Mouse (Mus musculus) frontal cortex, postnatal 10 days (tissue): ENCODE measurements at regions not wholly inside any gene's neighbourhood (a gene's known extent, or its start where the extent isn't known, plus 50 kb on each side); places are given as distances from the start of the nearest gene placed in this dataset.

Experiments used
- DNase-seq, 2 experiments: peaks; one replicate each; pipeline ENCODE4 v3.0.0; 2022; ENCODE audit warnings: low spot score in 2 of 2, mixed read lengths in 1 of 2

GRCm38 (mm10) chr15:13765411-13765810 lies 591.9 kb upstream of the Cdh6 start:
- DNase-seq: no peak

- DNase-seq: no peak
Observed at GRCm38 (mm10) chr15:13764587-13764986, 591.1 kb upstream of the Cdh6 start.

- DNase-seq: no peak
Observed at GRCm38 (mm10) chr15:13746559-13746958, 573.1 kb upstream of the Cdh6 start.

GRCm38 (mm10) chr15:13706276-13706675 lies 532.8 kb upstream of the Cdh6 start:
- no peak for DNase-seq

DNA sequence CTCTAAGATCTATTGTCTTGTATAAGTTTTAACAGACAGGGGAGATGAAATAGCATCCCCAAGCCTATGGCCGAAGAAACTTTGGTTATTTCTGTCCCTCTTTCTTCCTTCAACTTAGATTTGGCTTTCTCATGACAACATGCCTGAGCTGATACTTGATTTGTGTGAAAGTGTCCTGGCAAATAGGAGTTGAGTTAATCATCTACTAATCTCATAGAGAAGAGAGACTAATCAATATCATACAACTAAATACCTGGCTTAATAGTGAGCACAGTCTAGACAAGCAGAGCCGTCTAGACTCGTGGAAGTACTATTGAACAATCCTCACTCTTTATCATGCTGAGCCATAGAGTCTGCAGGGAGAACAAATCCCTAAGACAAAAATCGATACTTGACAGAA lies 531.7 kb upstream of the Cdh6 start:
- DNase-seq: no peak

GRCm38 (mm10) chr15:13668193-13668592 lies 494.7 kb upstream of the Cdh6 start:
- DNase-seq: no peak

DNA sequence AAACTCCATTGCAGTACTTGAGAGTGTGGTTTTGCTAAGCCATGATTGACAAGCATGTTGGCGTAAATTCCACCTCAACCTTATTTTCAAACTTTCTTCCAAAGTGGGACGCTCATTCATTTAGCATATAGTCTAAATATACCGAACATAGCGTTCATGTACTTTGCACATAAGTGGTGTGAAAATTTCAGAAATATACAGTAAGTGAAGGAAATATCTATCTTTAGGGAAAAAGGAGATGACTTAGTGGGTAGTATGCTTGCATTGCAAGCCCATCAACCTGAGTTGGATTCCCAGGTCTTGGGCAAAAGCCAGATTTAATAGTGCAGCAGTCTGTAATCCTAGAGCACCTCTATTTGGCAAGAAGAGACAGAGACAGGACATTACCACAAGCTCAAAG lies 493.8 kb upstream of the Cdh6 start:
- DNase-seq: no peak

DNA sequence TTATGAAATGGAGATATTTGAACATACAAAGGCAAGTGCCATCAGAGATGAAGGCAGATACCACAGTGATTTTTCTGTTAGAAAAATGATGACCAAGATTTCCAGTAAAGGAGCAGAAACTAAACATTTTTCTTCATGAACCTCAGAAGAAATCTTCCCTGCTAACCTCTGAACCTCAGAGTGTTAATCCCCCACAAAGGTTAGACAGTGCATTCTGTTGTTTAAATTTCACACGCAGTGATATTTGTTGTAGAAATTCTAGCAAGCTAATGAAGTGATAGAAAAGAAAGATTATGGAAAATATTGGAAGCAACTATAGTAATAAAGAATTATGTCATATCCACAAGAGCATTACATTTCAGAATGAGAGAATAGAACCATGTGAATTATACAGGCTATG lies 488.8 kb upstream of the Cdh6 start:
- no peak for DNase-seq

DNA sequence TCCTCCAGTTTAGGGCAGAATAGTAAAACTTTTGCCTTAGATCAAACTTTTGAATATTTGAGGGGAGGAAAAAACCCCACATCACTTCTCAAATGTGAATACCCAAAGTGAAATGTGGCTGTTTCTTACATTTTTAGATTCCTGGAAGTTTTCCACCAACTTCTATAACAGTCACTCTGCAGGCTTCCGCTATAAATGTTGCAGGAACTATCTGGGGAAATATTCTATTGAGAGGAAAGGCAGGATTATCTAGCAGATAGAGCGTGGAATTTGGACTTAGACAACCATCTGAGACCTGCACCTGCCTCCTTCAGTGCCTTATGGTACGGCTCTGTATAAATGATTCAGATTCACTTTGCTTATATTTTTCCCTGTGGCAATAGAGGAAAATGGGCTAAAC lies 481.6 kb upstream of the Cdh6 start:
- no peak for DNase-seq

DNA sequence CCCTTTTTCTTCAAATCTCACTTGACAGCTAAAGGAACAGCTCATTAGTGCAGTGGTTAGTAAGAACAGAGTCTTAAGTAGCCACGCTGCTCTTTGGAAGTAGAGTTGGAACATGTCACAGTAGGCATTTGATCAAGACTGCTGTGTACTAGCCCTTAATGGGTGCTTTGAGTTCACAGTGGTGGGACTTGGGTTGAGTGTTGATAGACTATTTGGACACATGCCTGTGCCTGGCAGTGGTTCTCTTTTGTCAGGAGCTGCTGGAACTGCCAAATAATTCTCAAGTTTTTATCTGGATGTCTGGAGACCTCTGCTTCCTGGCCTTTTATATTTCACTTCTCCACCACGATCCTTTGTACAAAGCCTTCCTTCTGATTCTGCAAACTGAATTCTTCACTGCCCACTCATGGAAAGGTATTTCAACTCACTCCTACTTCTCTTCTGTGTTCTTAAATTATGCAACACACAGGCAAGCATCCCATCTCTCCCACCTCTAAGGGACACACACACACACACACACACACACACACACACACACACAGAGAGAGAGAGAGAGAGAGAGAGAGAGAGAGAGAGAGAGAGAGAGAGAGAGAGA lies 462.0 kb upstream of the Cdh6 start:
- peak in 1 of 2 experiments; percentile 8 for DNase-seq

- DNase-seq: no peak
Observed at GRCm38 (mm10) chr15:13602133-13602532, 428.7 kb upstream of the Cdh6 start.

DNA sequence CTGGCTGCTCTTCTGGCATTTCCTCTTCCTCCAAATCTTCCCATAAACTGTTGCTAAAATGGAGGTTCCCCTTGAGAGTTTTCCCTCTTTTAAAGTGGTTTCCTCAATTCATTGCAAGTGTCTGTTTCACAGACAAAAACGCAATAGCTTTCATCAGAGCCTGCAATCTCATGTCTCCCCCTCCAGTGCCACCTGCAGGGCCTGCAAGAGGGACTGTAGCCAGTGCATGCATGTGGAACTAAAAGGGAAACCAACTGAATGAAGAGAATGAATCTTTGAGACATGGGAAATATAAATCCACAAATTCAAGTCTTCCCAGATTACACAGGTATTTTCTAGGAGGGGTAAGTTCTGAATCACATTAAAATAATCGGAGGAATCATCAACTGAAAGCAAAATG lies 424.4 kb upstream of the Cdh6 start:
- DNase-seq: no peak

- no peak for DNase-seq
Observed at GRCm38 (mm10) chr15:13593823-13594222, 420.3 kb upstream of the Cdh6 start.

DNA sequence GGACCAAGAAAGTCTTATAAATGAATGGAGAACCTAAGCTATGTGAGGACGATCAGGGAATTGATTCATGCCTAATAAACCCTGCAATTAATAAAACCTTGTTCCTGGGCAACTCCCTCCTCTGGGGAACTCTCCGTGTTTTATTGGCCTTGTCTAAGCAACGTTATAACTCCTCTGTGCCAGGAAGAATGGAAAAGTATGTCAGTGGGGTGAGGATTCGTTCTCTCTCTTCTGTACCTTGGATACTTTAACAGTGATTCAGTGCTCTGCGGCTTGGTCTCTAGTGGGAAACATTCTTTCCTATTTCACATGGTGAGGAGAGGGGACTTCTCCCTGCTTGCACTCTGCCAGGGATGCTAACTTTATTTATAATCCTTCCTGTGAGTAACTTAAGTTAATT lies 417.4 kb upstream of the Cdh6 start:
- DNase-seq: no peak

GRCm38 (mm10) chr15:13583300-13583699 lies 409.8 kb upstream of the Cdh6 start:
- DNase-seq: no peak

DNA sequence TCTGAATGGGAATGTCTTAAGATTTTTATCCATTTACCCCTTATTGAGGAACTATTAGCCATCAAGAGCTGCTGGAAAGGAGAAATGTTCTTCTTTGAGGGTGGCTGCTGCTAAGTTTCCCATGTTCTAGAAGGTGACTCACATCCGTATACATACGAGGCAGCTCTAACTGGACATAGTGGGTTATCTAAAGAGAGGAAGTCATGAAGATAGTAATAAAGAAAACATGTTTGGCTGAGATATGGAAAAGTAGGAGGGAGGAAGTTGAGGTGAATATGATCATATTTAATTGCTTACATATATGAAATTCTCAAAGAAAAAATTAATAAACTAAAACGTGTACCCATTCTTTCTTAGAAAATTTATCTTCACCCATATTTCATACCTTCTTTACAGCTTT lies 408.7 kb upstream of the Cdh6 start:
- DNase-seq: no peak

DNA sequence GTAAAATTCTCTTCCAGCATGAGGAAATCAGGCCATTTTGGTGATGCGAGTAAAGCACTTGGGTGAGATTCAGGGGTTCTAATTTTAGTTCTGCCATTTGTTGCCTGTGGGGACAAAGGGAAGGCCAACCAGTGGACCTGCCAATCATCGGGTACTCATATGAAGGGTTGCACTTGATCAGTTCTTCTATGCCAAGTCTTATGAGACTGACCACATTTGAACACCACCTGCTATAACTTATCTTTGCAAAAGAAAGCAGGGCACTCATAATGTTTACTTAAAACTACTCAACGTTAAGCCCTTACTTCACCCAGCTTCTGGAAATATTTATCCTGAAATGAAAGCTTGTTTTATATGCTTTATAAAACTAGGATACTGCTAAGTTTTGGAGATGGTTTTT lies 400.1 kb upstream of the Cdh6 start:
- DNase-seq: no peak

- DNase-seq: no peak
Observed at GRCm38 (mm10) chr15:13560920-13561319, 387.4 kb upstream of the Cdh6 start.

DNA sequence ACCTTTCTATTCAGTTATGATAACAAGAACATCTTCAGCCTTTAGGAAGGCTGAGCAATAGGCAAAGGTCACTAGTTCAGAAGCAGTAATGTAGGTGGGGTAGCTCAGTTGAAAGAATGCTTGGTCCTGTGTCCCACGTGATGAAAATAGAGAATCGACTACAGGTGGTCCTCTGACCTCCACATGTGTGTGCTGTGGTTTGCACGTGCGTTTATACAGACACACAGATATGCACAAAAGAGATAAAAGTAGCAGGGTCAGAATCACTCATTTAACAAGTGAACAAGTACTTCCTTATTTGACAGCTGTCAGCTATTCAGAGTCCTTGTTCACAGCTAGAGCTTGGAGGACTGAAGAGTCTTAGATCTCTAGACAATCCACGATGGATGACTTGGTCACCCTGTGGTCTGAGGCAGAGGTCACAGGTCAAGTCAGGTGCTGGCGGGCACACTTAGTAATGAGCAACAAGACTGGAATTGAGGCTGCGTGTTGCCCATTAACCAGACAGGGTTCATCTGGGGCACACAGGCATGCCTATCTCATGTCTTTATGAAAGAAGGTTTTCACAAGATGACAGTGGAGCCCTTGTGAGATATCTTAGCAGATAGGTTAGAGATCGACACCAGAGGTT lies 375.8 kb upstream of the Cdh6 start:
- no peak for DNase-seq

DNA sequence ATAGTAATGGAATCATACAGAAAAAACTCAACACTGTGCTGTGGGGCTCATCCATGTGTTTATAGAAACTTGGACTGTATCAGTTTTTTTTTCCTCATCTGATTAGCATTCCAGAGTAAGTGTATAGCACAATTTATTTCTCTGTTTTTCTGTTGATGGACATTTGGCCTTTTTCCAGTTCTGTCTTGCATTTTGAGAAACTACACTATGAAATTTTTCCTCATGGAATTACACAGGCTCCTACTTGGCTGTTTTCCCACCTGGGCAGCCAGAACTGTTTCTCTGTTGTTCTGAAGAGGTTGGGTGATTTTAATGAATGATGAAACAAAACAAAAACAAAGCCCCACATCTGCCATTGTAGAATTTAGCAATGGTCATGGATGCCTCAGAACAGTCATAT lies 366.6 kb upstream of the Cdh6 start:
- no peak for DNase-seq

DNA sequence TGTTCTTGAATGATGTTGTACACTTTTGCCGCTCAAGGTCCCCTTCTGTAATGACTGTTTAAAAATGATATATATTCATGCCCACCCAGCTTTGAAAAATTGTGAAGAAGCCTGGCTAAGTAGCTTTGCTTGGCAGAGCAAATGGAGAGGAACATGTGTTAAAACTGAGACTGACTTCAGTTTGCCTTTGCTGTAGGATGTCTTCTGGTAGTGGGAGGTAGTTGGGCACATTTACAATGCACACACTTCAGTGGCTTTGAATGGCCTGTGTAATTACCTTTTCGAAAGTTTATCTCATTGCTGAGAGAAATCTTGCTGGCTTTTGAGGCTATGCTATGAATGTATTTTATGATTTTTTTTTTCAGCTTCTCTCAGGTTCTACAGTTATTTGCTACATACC lies 360.5 kb upstream of the Cdh6 start:
- no peak for DNase-seq

DNA sequence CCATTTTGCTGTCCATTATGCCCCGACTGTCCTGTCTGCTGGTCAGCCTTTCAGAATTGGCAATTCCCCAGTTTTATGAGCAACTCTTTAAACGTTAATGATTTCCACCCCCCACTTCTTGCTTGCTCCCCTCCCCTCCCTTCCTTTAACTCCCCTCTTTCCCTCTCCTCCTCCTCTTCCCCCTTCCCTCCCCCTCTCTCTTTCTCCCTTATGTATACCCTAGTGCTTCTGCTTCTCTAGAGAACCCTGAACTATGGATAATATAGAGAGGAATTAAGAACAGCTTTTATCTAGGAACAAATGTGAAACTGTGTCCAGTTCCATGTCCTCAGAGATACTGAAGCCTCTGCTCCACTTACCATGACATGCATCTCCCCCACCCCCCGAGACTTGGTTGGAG lies 356.5 kb upstream of the Cdh6 start:
- no peak for DNase-seq

DNA sequence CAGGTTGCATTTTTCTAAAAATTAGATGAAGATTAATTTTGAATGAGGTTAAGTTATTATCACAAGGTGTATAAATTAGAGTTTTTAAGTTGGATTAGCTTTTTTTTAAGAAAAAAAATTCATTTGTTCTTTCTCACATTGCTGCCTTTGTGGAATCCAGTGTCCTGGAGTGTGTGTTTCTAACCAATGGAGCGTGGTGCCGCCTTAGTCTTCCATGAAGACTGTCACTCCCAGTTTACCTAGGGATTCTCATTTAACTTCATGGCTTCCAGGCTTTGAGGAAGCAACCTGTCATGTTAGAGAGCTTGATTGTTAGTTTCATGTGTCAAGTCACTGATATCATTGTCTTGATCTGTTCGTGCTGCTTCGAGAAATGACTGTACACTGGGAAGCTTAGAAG lies 355.6 kb upstream of the Cdh6 start:
- no peak for DNase-seq
